ENCODE assay signal across 8 mouse cellular contexts in genomic region chrX:7947900-7948492, GRCm38 (mm10). TPM values are rescaled to one million over a fixed set of nuclear protein-coding genes. Genes with fewer than 3 reads are reported as not detected.
A peak's percentile ranks its signal among the peaks of the same experiment; 100 is the strongest.
DNase-seq lines count a peak whose midpoint lies in the region; ATAC-seq lines count a peak whose summit lies in the region.

No protein-coding gene starts in this region.

- peak; percentile 90 for DNase-seq in T-cell, adult 2 months (ENCODE audit: low spot score)
- DNase-seq in cerebellum, postnatal 36 days: peak; percentile 84 to 88
- DNase-seq in frontal cortex, postnatal 36 days (ENCODE audit: low spot score in 2 of 2): peak; percentile 90 to 95
- peak; percentile 92 for DNase-seq in left cerebral cortex, adult 11 months (ENCODE audit: low spot score)
- peak; percentile 93 to 97 for DNase-seq in lung, postnatal 4 days
- DNase-seq in retina, postnatal 7 days (ENCODE audit: low read depth, low spot score): peak; percentile 87
- DNase-seq in urinary bladder, adult 2 months (ENCODE audit: low spot score): peak; percentile 68

- WGBS in hindbrain, embryonic 15.5 days: 16% methylated on average over 38 of the region's 38 CpGs

- peak; percentile 99 for ATAC-seq in hindbrain, embryonic 15.5 days (ENCODE audit: low FRiP score, low read depth)

- no peaks in the 10 kb centered on the region for H3K27me3 ChIP-seq in hindbrain, embryonic 15.5 days

- H3K9ac ChIP-seq in hindbrain, embryonic 15.5 days: peak overlapping the region; percentile 36; the same call in 1 of the 2 replicates

- H3K4me3 ChIP-seq in hindbrain, embryonic 15.5 days: peak overlapping the region; percentile 50

- no peaks in the 10 kb centered on the region for H3K4me1 ChIP-seq in hindbrain, embryonic 15.5 days (replicated peaks)

- no peaks in the 10 kb centered on the region for H3K36me3 ChIP-seq in hindbrain, embryonic 15.5 days

- peak overlapping the region; percentile 76 for H3K27ac ChIP-seq in hindbrain, embryonic 15.5 days (replicated peaks)

- H3K4me2 ChIP-seq in hindbrain, embryonic 15.5 days: peak overlapping the region; percentile 54

- H3K9me3 ChIP-seq in hindbrain, embryonic 15.5 days: no peaks in the 10 kb centered on the region

RNA-seq across cellular contexts. Expression of gene Hdac6, which starts 0.3 kb away (rescaled TPM):
- polyA plus RNA-seq in hindbrain, embryonic 15.5 days (2015; fragmentation: Nextera tagmentation; extraction: Ambion mirVana): 68.0 and 73.6 TPM in 2 replicates
- 20.9 and 22.0 TPM in 2 replicates for polyA plus RNA-seq in urinary bladder, adult 2 months (2012; rRNA removed)

RNA-seq across cellular contexts. Expression of gene Eras, which starts 19.6 kb away (rescaled TPM):
- polyA plus RNA-seq in hindbrain, embryonic 15.5 days (2015; fragmentation: Nextera tagmentation; extraction: Ambion mirVana): 0.14 TPM in 1 of 2 replicates, not detected in the other
- not detected in 2 replicates for polyA plus RNA-seq in urinary bladder, adult 2 months (2012; rRNA removed)

RNA-seq across cellular contexts. Expression of gene Pcsk1n, which starts 28.4 kb away (rescaled TPM):
- polyA plus RNA-seq in hindbrain, embryonic 15.5 days (2015; fragmentation: Nextera tagmentation; extraction: Ambion mirVana): 294 and 338 TPM in 2 replicates
- polyA plus RNA-seq in urinary bladder, adult 2 months (2012; rRNA removed): 0.51 and 0.66 TPM in 2 replicates

RNA-seq across cellular contexts. Expression of gene Gata1, which starts 29.9 kb away (rescaled TPM):
- 0.22 TPM in 1 of 2 replicates, not detected in the other for polyA plus RNA-seq in hindbrain, embryonic 15.5 days (2015; fragmentation: Nextera tagmentation; extraction: Ambion mirVana)
- polyA plus RNA-seq in urinary bladder, adult 2 months (2012; rRNA removed): 0.18 and 0.26 TPM in 2 replicates

RNA-seq across cellular contexts. Expression of gene Gm10490, which starts 38.7 kb away (rescaled TPM):
- polyA plus RNA-seq in hindbrain, embryonic 15.5 days (2015; fragmentation: Nextera tagmentation; extraction: Ambion mirVana): not detected in 2 replicates
- not detected in 2 replicates for polyA plus RNA-seq in urinary bladder, adult 2 months (2012; rRNA removed)

Comparison
In these comparisons a context has a peak if more than half of its experiments do, and no peak if none do; other contexts are left out.
1. Peak in every context shown above with its lines: DNase-seq, ATAC-seq, H3K4me3 ChIP-seq and H3K27ac ChIP-seq.
2. RNA of gene Pcsk1n, which starts 28.4 kb away (polyA plus RNA-seq): 294 to 338 TPM in hindbrain, embryonic 15.5 days; 0.51 to 0.66 TPM in urinary bladder, adult 2 months; every median in the first group is over 100 times any median in the second.